Mouse (Mus musculus) neural tube, embryonic 14.5 days (tissue): ENCODE measurements around the gene Peli1. TPM values are rescaled to one million over a fixed set of nuclear protein-coding genes. Genes with fewer than 3 reads are reported as not detected.

ENCODE experiments used
- ATAC-seq: fragments of 200-750 bp; cut with Nextera tagmentation; 2 replicates; pipeline ENCODE4 v1.8.0; 2017; ENCODE audit warnings: low read depth, mild to moderate bottlenecking, moderate TSS enrichment, moderate library complexity
- H3K27ac ChIP-seq: fragments of 300-500 bp; sonication (generic); 2 replicates; pipeline ENCODE4 v1.5.1; 2014; ENCODE audit warnings: low read depth, mild to moderate bottlenecking, control low read depth, low read length, moderate library complexity, mixed read lengths
- H3K27me3 ChIP-seq: fragments of 300-500 bp; sonication (generic); 2 replicates; pipeline ENCODE4 v1.6.1; 2014; ENCODE audit warnings: low read length; ENCODE audit not compliant: control insufficient read depth, insufficient read depth
- H3K36me3 ChIP-seq: fragments of 300-500 bp; sonication (generic); 2 replicates; pipeline ENCODE4 v1.6.1; 2014; ENCODE audit warnings: low read length, mixed read lengths; ENCODE audit not compliant: control insufficient read depth, insufficient read depth
- H3K4me1 ChIP-seq: fragments of 300-500 bp; sonication (generic); 2 replicates; pipeline ENCODE4 v1.6.1; 2014; ENCODE audit warnings: low read length; ENCODE audit not compliant: control insufficient read depth, insufficient read depth
- H3K4me2 ChIP-seq: fragments of 300-500 bp; sonication (generic); 2 replicates; pipeline ENCODE4 v1.6.1; 2014; ENCODE audit warnings: mild to moderate bottlenecking, low read depth, low read length, control low read depth
- H3K4me3 ChIP-seq: fragments of 300-500 bp; sonication (generic); 2 replicates; pipeline ENCODE4 v1.5.1; 2014; ENCODE audit warnings: low read depth, low read length, control low read depth, mixed read lengths
- H3K9ac ChIP-seq: fragments of 300-500 bp; sonication (generic); replicated peaks from 2 replicates; pipeline ENCODE4 v1.6.1; 2014; ENCODE audit warnings: low read depth, mild to moderate bottlenecking, control low read depth, low read length, mixed read lengths
- H3K9me3 ChIP-seq: fragments of 300-500 bp; sonication (generic); 2 replicates; pipeline ENCODE4 v1.6.1; 2016; ENCODE audit warnings: low read length; ENCODE audit not compliant: control insufficient read depth
- WGBS: fragments of 180-500 bp; shearing (Covaris S2); extraction: QIAGEN DNeasy Blood & Tissue Kit; methylation state at CpG from one replicate; pipeline ENCODE4 v1.1.7; 2014; 5-methylcytosine and 5-hydroxymethylcytosine counted together
- polyA plus RNA-seq: library from polyadenylated mRNA; unstranded; fragments of >200 nt; fragmentation: Nextera tagmentation; extraction: Ambion mirVana; gene quantifications from 2 replicates; pipeline ENCODE4 v1.2.1, GENCODE M21; 2014

Gene Peli1
- polyA plus RNA-seq, 1 experiment from 2014 or later, result 84.6 TPM

DNA sequence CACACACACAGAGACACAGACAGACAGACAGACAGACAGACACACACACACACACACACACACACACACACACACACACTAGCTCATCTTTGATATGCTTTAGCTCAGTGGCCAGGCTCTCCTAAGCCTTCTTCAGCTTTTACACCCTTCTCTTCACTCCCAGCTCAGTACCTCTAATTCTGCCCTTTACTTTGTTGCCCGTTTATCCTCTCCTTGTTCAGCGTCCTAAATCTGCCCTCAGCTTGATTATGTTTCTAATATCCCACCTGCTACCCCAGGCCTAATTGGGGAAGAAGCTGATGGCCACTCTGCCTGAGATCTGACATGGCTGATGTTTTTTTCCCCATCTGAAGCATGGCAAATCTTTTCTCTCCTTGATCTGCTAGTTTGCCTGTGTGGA, 2.7 kb upstream of the Peli1 start:
- no peak overlapping the region for H3K27ac ChIP-seq
- H3K9ac ChIP-seq, result no peak overlapping the region
- no peak for ATAC-seq
- H3K27me3 ChIP-seq, result no peaks in the 10 kb centered on the region
- no peak overlapping the region for H3K4me2 ChIP-seq
- 24% methylated on average over 2 of the region's 2 CpGs for WGBS
- H3K4me1 ChIP-seq, result peaks cover 2% of the 10 kb centered on the region; the same call in 1 of the 2 replicates
- no peaks in the 10 kb centered on the region for H3K9me3 ChIP-seq
- no peak overlapping the region for H3K4me3 ChIP-seq
- no peaks in the 10 kb centered on the region for H3K36me3 ChIP-seq

DNA sequence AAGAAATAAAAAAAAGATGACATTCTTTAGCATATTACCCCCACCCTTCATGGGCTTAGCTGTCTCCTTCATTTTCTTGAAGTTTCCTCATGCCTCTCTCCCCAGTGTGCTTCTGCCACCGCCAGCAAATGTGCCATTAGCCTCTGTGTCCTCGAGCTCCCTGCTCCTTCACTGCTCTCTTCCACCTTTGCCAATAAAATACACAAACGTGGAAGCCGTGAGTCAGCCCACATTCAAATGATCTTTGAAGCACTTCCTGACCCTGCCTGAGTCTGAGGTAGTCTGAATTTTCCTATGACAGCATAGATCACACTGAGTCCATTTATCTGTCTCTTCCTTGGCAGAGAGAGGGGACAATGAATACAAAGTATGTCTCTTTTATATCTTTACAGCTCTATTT, 1.5 kb upstream of the Peli1 start:
- WGBS, result 42% methylated on average over 4 of the region's 4 CpGs
- ATAC-seq, result no peak
- Histone ChIP-seq H3K9me3 (no peaks in the 10 kb centered on the region), H3K4me1 (peaks cover 10% of the 10 kb centered on the region; the same call in 1 of the 2 replicates), H3K9ac (no peak overlapping the region), H3K27ac (no peak overlapping the region), H3K4me3 (no peak overlapping the region), H3K27me3 (no peaks in the 10 kb centered on the region), H3K36me3 (no peaks in the 10 kb centered on the region), H3K4me2 (no peak overlapping the region)

DNA sequence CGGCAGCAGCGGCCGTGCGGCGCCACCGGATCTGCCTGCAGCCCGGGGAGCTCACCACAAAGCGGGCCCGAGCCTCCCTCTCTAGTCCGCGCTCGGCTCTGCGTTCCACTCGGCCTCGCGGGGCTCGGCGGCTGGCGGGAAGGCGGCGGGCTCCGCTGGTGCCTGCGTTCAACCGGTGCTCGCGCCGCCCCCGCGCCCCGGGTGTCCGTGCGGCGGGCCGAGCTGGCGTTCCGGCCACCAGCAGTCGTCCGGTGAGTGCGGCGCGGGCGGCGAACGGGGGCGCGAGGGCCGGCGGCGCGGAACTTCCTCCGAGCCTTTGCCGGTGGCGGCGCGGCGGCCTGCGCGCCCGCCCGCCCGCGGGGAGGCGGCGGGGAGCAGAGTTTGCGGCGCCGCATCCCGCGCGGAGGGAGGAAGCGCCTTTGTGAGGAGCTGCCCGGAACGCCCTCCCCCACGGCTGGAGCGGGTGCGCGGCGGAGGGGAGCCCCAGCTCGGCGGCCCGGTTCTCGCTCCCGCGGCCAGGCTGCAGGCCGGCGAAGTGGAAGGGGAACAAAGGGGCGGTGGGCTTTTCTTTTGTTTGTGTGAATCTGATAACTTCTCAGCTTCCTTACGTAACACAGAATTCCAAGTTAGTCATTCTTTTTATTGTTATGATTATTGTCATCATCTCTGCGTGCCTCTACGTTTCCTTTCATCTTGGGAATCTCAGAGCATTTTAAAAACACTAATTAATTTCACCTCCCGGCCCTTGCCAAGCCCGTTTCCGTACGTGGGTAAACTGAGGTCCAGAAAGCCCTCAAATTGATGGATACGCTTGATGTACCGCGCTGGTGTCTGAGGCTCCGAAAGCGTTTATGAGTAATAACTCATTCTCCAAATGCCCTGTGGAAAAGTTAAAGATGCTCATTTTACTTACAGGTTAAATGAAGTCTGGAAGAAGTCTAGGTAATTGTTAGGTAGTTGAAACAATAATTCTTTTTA, 626 bp downstream of the Peli1 start:
- peak; percentile 78 for ATAC-seq
- peak overlapping the region; percentile 100 for H3K27ac ChIP-seq
- peak overlapping the region; percentile 94 for H3K4me3 ChIP-seq
- H3K9me3 ChIP-seq, result no peaks in the 10 kb centered on the region
- no peaks in the 10 kb centered on the region for H3K27me3 ChIP-seq
- WGBS, result under 1% methylated on average over 85 of the region's 99 CpGs
- H3K4me2 ChIP-seq, result peak overlapping the region; percentile 92
- peaks cover 10% of the 10 kb centered on the region; the same call in 1 of the 2 replicates for H3K4me1 ChIP-seq
- no peaks in the 10 kb centered on the region for H3K36me3 ChIP-seq
- peak overlapping the region; percentile 99 for H3K9ac ChIP-seq

DNA sequence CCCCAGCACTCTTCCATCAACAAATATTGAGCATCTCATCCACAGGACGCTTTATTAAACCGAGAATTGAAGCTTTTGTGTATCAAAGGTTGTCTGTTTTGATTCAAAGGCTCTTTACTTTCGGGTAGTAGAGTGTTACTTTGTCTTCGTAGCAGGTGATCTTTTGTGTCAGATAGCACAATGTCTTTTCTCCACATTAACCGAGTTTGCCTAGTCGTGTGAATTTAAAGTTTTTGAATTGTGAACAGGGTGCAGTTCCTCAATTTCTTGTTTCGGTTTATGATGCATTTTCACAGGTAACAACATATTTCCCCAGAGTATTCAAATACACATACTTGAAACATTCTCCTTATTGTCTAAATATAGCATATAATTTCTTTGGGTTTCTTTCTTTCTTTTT, 1.5 kb downstream of the Peli1 start:
- Histone ChIP-seq H3K4me2 (peak overlapping the region; percentile 92), H3K36me3 (no peaks in the 10 kb centered on the region), H3K27me3 (no peaks in the 10 kb centered on the region), H3K27ac (no peak overlapping the region), H3K4me1 (peaks cover 10% of the 10 kb centered on the region; the same call in 1 of the 2 replicates), H3K9ac (peak overlapping the region; percentile 99), H3K4me3 (peak overlapping the region; percentile 94), H3K9me3 (no peaks in the 10 kb centered on the region)
- ATAC-seq, result no peak
- WGBS, result 7% methylated on average over 7 of the region's 7 CpGs

DNA sequence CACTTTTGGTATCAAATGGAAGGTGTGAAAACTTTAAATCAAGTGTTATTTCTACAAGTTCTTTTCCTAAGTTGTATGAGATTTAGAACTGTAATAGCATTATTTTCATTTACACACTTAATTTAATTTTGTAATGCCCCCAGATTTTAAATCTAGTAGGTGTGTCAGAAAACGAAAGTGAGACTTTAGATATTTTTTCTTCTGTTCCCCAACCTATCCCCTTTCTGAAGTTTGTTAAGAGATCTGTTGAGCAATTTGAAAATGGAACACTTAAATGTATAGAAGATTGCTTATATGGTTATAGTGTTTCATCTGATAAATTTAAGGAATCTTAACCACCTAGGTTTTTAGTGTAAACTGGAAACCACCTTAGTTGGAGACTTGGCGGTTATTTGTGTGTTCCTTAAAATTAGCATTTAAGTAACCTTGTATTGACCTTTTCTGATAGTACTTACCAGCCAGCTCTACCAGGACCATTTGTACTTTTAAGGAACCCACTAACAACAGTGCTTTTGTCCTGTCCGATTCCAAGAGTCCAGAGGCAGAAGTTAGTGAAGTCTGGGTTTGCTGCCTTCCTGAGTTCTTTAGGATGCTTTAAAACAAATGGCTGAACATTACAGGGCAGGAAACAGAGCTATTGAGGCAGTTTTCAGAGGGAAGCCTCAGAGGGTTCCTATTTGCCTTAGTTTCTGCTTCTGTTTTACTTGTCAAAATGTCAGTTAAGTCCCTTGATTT, 2.2 kb downstream of the Peli1 start:
- Histone ChIP-seq H3K36me3 (no peaks in the 10 kb centered on the region), H3K4me2 (peak overlapping the region; percentile 48), H3K4me3 (peak overlapping the region; percentile 19), H3K9me3 (no peaks in the 10 kb centered on the region), H3K9ac (no peak overlapping the region), H3K27ac (no peak overlapping the region), H3K27me3 (no peaks in the 10 kb centered on the region), H3K4me1 (peaks cover 10% of the 10 kb centered on the region; the same call in 1 of the 2 replicates)
- ATAC-seq, result no peak
- 24% methylated on average over 3 of the region's 3 CpGs for WGBS

DNA sequence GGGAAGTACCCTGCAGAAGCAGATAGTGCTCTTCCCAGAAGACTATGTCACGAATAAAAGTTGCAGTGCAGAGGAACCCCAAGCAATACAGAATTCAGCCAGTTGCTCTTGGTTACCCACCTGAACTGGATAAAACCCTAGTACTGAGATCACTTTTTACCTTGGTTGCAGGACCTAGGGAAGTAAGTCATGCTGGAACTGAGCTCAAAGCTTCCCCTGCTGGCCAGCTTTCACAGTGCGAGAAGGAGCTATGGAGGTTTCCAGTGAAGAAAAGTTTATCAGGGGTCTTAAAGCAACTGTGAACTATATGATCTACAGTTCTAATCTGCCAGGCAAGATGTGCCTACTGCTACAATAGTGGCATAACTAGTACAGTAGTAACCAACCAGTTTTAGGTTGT, 5.5 kb downstream of the Peli1 start:
- peaks cover 10% of the 10 kb centered on the region; the same call in 1 of the 2 replicates for H3K4me1 ChIP-seq
- no peaks in the 10 kb centered on the region for H3K27me3 ChIP-seq
- 100% methylated on average over 2 of the region's 2 CpGs for WGBS
- H3K9me3 ChIP-seq, result no peaks in the 10 kb centered on the region
- no peak overlapping the region for H3K27ac ChIP-seq
- no peak overlapping the region for H3K4me3 ChIP-seq
- no peak overlapping the region for H3K9ac ChIP-seq
- no peak for ATAC-seq
- H3K36me3 ChIP-seq, result no peaks in the 10 kb centered on the region
- H3K4me2 ChIP-seq, result no peak overlapping the region

DNA sequence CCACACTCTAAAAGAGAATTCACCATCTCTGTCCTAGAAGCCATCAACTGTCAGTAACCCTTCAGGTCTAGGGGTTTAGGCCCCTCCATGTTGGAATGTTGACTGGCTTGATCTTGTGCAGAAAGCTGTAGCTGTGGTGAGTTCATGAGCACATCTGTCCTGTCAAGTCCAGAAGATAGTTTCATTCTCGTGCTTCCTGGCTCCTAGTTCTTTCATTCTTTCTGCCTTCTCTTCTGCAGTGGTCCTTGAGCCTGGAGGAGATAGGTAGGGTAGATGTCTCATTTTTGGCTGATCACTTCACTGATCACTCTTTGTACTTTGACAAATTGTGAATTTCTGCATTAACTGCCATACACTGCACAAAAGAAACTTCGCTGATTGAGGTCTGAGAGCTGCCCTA, 7.4 kb downstream of the Peli1 start:
- ATAC-seq, result no peak
- Histone ChIP-seq H3K4me3 (no peak overlapping the region), H3K36me3 (no peaks in the 10 kb centered on the region), H3K9ac (no peak overlapping the region), H3K27me3 (no peaks in the 10 kb centered on the region), H3K4me1 (peaks cover 7% of the 10 kb centered on the region; the same call in 1 of the 2 replicates), H3K9me3 (no peaks in the 10 kb centered on the region), H3K27ac (no peak overlapping the region), H3K4me2 (no peak overlapping the region)
- 93% methylated on average over 2 of the region's 2 CpGs for WGBS

DNA sequence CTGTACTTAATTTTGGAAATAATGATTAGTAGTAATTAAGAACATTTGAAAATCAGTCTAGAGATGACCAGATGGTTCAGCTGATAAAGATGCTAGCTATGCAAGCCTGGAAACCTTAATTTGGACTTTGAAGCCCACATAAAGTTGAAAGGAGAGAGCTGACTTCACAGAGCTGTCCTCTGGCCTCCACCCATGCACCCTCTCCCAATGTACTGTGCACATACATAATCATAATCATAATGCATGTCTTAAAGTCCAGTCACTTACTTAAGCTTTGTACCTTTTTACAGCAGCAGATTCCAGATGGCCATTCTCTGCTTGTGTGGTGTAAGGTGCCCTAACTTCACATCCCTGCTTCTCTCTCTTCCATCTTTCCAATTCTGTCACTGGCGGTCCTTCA, 9.6 kb downstream of the Peli1 start:
- 100% methylated on average over 1 of the region's 1 CpGs for WGBS
- ATAC-seq, result no peak
- H3K36me3 ChIP-seq, result no peaks in the 10 kb centered on the region
- H3K4me1 ChIP-seq, result no peaks in the 10 kb centered on the region
- H3K4me3 ChIP-seq, result no peak overlapping the region
- H3K9ac ChIP-seq, result no peak overlapping the region
- no peaks in the 10 kb centered on the region for H3K9me3 ChIP-seq
- no peak overlapping the region for H3K27ac ChIP-seq
- no peaks in the 10 kb centered on the region for H3K27me3 ChIP-seq
- no peak overlapping the region for H3K4me2 ChIP-seq

DNA sequence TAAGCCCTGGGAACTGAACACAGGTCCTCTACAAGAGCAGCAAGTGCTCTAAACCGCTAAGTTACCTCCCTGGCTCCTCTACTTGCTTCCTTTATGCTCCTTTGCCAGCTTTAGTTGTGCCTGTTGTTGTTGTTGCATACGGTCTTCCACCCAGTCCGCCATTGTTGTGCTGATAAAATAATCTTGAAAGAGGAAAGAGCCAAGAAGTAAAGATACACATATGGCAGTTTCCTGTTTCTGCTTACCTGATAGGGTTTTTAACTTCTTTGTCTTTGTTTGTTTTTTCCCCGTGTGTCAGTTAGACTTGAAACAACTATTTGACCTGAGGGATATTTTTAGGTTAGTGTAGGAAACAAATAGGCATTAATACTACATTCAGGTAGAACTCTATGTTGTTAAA, 10.2 kb downstream of the Peli1 start:
- H3K4me3 ChIP-seq, result no peak overlapping the region
- 91% methylated on average over 4 of the region's 4 CpGs for WGBS
- H3K27ac ChIP-seq, result no peak overlapping the region
- H3K4me1 ChIP-seq, result no peaks in the 10 kb centered on the region
- H3K9me3 ChIP-seq, result no peaks in the 10 kb centered on the region
- H3K27me3 ChIP-seq, result no peaks in the 10 kb centered on the region
- H3K9ac ChIP-seq, result no peak overlapping the region
- ATAC-seq, result no peak
- H3K36me3 ChIP-seq, result no peaks in the 10 kb centered on the region
- no peak overlapping the region for H3K4me2 ChIP-seq
